Mouse (Mus musculus) MEL (cell line): ENCODE data around the gene Tab1. TPM values are rescaled to one million over a fixed set of nuclear protein-coding genes. Genes with fewer than 3 reads are reported as not detected.
A peak's percentile ranks its signal among the peaks of the same experiment; 100 is the strongest.

Experiments used
- DNase-seq: peaks from one replicate; pipeline ENCODE4 v3.0.0; 2011; ENCODE audit warnings: low read depth, low spot score
- H3K27ac ChIP-seq: 2 replicates; pipeline ENCODE4 v1.5.1; 2012; ENCODE audit warnings: low read depth, mild to moderate bottlenecking, control low read depth, low read length, moderate library complexity; ENCODE audit not compliant: control insufficient read depth
- H3K27me3 ChIP-seq, 2 experiments: fragments of 150-350 bp in 1 of 2; sonication (generic) in 1 of 2; 2 replicates each; pipeline ENCODE4 v1.6.1; 2012; ENCODE audit warnings: low read length in 2 of 2, mild to moderate bottlenecking in 2 of 2, improper control_type of control experiment in 1 of 2, moderate library complexity in 1 of 2; ENCODE audit not compliant: insufficient read depth in 2 of 2, control insufficient read depth in 1 of 2
- H3K36me3 ChIP-seq, 2 experiments: 2 replicates each; pipeline ENCODE4 v1.6.1; 2012 to 2014; ENCODE audit warnings: low read length in 2 of 2, improper control_type of control experiment in 1 of 2, inconsistent platforms in 1 of 2, mild to moderate bottlenecking in 1 of 2; ENCODE audit not compliant: insufficient read depth in 2 of 2, control insufficient read depth in 1 of 2
- H3K4me1 ChIP-seq, 2 experiments: fragments of 150-350 bp in 1 of 2; sonication (generic) in 1 of 2; 2 replicates each; pipeline ENCODE4 v1.6.1; 2012; ENCODE audit warnings: low read length in 2 of 2, improper control_type of control experiment in 1 of 2, mild to moderate bottlenecking in 1 of 2; ENCODE audit not compliant: insufficient read depth in 2 of 2, control insufficient read depth in 1 of 2
- H3K4me3 ChIP-seq, 2 experiments: fragments of 150-350 bp in 1 of 2; sonication (generic) in 1 of 2; 2 replicates each; pipeline ENCODE4 v1.5.1; 2012; ENCODE audit warnings: low read depth in 2 of 2, low read length in 2 of 2, mild to moderate bottlenecking in 2 of 2, moderate library complexity in 2 of 2, control low read depth in 1 of 2, improper control_type of control experiment in 1 of 2; ENCODE audit not compliant: control insufficient read depth in 1 of 2, insufficient read depth in 1 of 2
- H3K79me2 ChIP-seq: 2 replicates; pipeline ENCODE4 v1.6.1; 2012; ENCODE audit warnings: mild to moderate bottlenecking, low read length, moderate library complexity; ENCODE audit not compliant: control insufficient read depth, poor library complexity, insufficient read depth
- H3K9ac ChIP-seq: 2 replicates; pipeline ENCODE4 v1.6.1; 2012; ENCODE audit warnings: low read depth, mild to moderate bottlenecking, control low read depth, low read length, moderate library complexity; ENCODE audit not compliant: control insufficient read depth, poor library complexity, severe bottlenecking
- H3K9me3 ChIP-seq: fragments of 150-350 bp; sonication (generic); replicated peaks from 2 replicates; pipeline ENCODE4 v1.6.1; 2012; ENCODE audit warnings: mild to moderate bottlenecking, low read length, improper control_type of control experiment, moderate library complexity; ENCODE audit not compliant: insufficient read depth
- BHLHE40 ChIP-seq: IDR thresholded peaks from 2 replicates; pipeline ENCODE4 v1.6.1; 2012; ENCODE audit warnings: low read depth, mild to moderate bottlenecking, inconsistent platforms, low read length, improper control_type of control experiment, borderline replicate concordance
- CHD1 ChIP-seq: IDR thresholded peaks from 2 replicates; pipeline ENCODE4 v1.6.1; 2012; ENCODE audit warnings: low read depth, mild to moderate bottlenecking, inconsistent platforms, low read length, improper control_type of control experiment
- E2F4 ChIP-seq: IDR thresholded peaks from 2 replicates; pipeline ENCODE4 v1.6.1; 2011; ENCODE audit warnings: low read depth, low read length, improper control_type of control experiment, borderline replicate concordance
- ELF1 ChIP-seq: IDR thresholded peaks from 2 replicates; pipeline ENCODE4 v1.6.1; 2014; ENCODE audit warnings: low read depth, mild to moderate bottlenecking, inconsistent platforms, low read length, improper control_type of control experiment, moderate library complexity
- EP300 ChIP-seq, 2 experiments: IDR thresholded peaks; 2 replicates each; pipeline ENCODE4 v1.6.1; 2011; ENCODE audit warnings: improper control_type of control experiment in 2 of 2, low read length in 2 of 2, low read depth in 1 of 2, mild to moderate bottlenecking in 1 of 2
- GABPA ChIP-seq: IDR thresholded peaks from 2 replicates; pipeline ENCODE4 v1.6.1; 2012; ENCODE audit warnings: low read depth, mild to moderate bottlenecking, inconsistent platforms, low read length, improper control_type of control experiment, moderate library complexity
- HCFC1 ChIP-seq: IDR thresholded peaks from 2 replicates; pipeline ENCODE4 v1.6.1; 2012; ENCODE audit warnings: low read depth, mild to moderate bottlenecking, inconsistent platforms, low read length, improper control_type of control experiment, moderate library complexity
- JUND ChIP-seq: IDR thresholded peaks from 2 replicates; pipeline ENCODE4 v1.6.1; 2011; ENCODE audit warnings: low read depth, mild to moderate bottlenecking, improper control_type of control experiment, low read length
- MAFK ChIP-seq: IDR thresholded peaks from 2 replicates; pipeline ENCODE4 v1.6.1; 2011; ENCODE audit warnings: low read depth, mild to moderate bottlenecking, low read length, improper control_type of control experiment, borderline replicate concordance
- MXI1 ChIP-seq: IDR thresholded peaks from 2 replicates; pipeline ENCODE4 v1.6.1; 2011; ENCODE audit warnings: mild to moderate bottlenecking, low read depth, low read length, improper control_type of control experiment
- MYC ChIP-seq: IDR thresholded peaks from 2 replicates; pipeline ENCODE4 v1.6.1; 2011; ENCODE audit warnings: low read depth, mild to moderate bottlenecking, low read length, improper control_type of control experiment, moderate library complexity
- NELFE ChIP-seq: IDR thresholded peaks from 2 replicates; pipeline ENCODE4 v1.6.1; 2011; ENCODE audit warnings: low read depth, low read length, improper control_type of control experiment
- NRF1 ChIP-seq: IDR thresholded peaks from 2 replicates; pipeline ENCODE4 v1.6.1; 2014; ENCODE audit warnings: low read depth, mild to moderate bottlenecking, inconsistent platforms, low read length, improper control_type of control experiment, moderate library complexity; ENCODE audit not compliant: poor library complexity, insufficient read depth, severe bottlenecking
- POLR2A ChIP-seq, 2 experiments: IDR thresholded peaks; 2 replicates each; pipeline ENCODE4 v1.6.1; 2011 to 2012; ENCODE audit warnings: low read length in 2 of 2, mild to moderate bottlenecking in 2 of 2, control low read depth in 1 of 2, improper control_type of control experiment in 1 of 2, low read depth in 1 of 2, moderate library complexity in 1 of 2; ENCODE audit not compliant: control insufficient read depth in 1 of 2, insufficient read depth in 1 of 2, poor library complexity in 1 of 2
- POLR2AphosphoS5 ChIP-seq: IDR thresholded peaks from 2 replicates; pipeline ENCODE4 v1.6.1; 2012; ENCODE audit warnings: low read depth, borderline replicate concordance, mild to moderate bottlenecking, inconsistent platforms, low read length, moderate library complexity, mixed read lengths
- RCOR1 ChIP-seq: IDR thresholded peaks from 2 replicates; pipeline ENCODE4 v1.6.1; 2012; ENCODE audit warnings: low read depth, mild to moderate bottlenecking, inconsistent platforms, low read length, improper control_type of control experiment
- SMC3 ChIP-seq: IDR thresholded peaks from 2 replicates; pipeline ENCODE4 v1.6.1; 2011; ENCODE audit warnings: low read depth, low read length, improper control_type of control experiment
- TAL1 ChIP-seq: IDR thresholded peaks from 2 replicates; pipeline ENCODE4 v1.6.1; 2012; ENCODE audit warnings: mild to moderate bottlenecking, inconsistent platforms, low read length, moderate library complexity, mixed read lengths
- TCF12 ChIP-seq: IDR thresholded peaks from 2 replicates; pipeline ENCODE4 v1.6.1; 2014; ENCODE audit warnings: low read depth, mild to moderate bottlenecking, inconsistent platforms, low read length, improper control_type of control experiment, moderate library complexity
- UBTF ChIP-seq: IDR thresholded peaks from 2 replicates; pipeline ENCODE4 v1.6.1; 2012; ENCODE audit warnings: low read depth, mild to moderate bottlenecking, inconsistent platforms, low read length, improper control_type of control experiment, moderate library complexity, borderline replicate concordance; ENCODE audit not compliant: insufficient read depth
- USF2 ChIP-seq, 2 experiments: IDR thresholded peaks; 2 replicates each; pipeline ENCODE4 v1.6.1; 2011 to 2012; ENCODE audit warnings: improper control_type of control experiment in 2 of 2, low read length in 2 of 2, borderline replicate concordance in 1 of 2, inconsistent platforms in 1 of 2, low read depth in 1 of 2, mild to moderate bottlenecking in 1 of 2; ENCODE audit not compliant: insufficient read depth in 1 of 2
- ZC3H11A ChIP-seq: IDR thresholded peaks from 2 replicates; pipeline ENCODE4 v1.6.1; 2012; ENCODE audit warnings: low read depth, mild to moderate bottlenecking, inconsistent platforms, low read length, improper control_type of control experiment
- ZNF384 ChIP-seq: IDR thresholded peaks from 2 replicates; pipeline ENCODE4 v1.6.1; 2012; ENCODE audit warnings: low read depth, mild to moderate bottlenecking, inconsistent platforms, low read length, improper control_type of control experiment
- polyA plus RNA-seq, 2 experiments: library from polyadenylated mRNA; stranded (reverse) in 1 of 2; unstranded in 1 of 2; fragments of >175 nt in 1 of 2; fragments of >200 nt in 1 of 2; gene quantifications; 2 replicates each; pipeline versions ENCODE4 v1.2.1 to v1.2.4; 2012; ENCODE audit warnings: low replicate concordance in 2 of 2, low read depth in 1 of 2; ENCODE audit not compliant: insufficient read length in 2 of 2, insufficient read depth in 1 of 2, missing spikeins in 1 of 2
- total RNA-seq: library from RNA; depleted of rRNA; stranded (reverse); fragments of 300-350 nt; gene quantifications from 2 replicates; pipeline ENCODE4 v1.2.3, GENCODE M21; 2012

Tab1 gene
- total and polyA plus RNA-seq, 3 experiments = 23.3 to 31.1 TPM; not detected in 1

DNA sequence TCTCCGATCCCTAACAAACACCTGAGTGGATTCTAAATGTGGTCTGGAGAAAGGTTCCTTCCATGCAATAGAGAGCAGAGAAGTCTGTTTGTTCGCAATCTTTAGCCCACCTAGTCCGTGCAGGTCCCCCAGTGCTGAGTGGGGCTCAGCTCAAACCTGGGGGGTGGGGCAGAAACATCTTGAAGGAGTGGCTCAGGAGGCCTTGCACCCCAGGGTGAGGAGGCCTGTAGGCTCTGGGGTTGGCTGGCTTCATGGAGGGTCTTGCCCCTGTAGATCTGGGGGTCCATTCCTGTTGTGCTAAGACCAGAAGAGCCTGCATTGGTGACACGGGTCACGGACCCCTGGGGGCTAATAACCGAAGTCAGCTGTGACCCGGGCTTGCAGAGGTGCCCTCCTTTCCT, 40.9 kb upstream of the Tab1 start:
- H3K4me3 ChIP-seq = peak overlapping the region; percentile 89 to 91
- H3K79me2 ChIP-seq = peaks cover 34% of the 10 kb centered on the region
- TF ChIP-seq ELF1 = no peak
- TF ChIP-seq ZNF384 = no peak
- no peak for TF ChIP-seq POLR2AphosphoS5
- no peak for TF ChIP-seq CHD1
- TF ChIP-seq TAL1 = no peak
- no peak for TF ChIP-seq JUND
- TF ChIP-seq UBTF = no peak
- TF ChIP-seq GABPA = no peak
- no peak for TF ChIP-seq SMC3
- no peak for TF ChIP-seq MYC
- no peaks in the 10 kb centered on the region for H3K9me3 ChIP-seq
- no peaks in the 10 kb centered on the region for H3K27me3 ChIP-seq
- H3K4me1 ChIP-seq = peaks cover 21 to 40% of the 10 kb centered on the region in 2 experiments
- DNase-seq = no peak
- no peak overlapping the region for H3K27ac ChIP-seq
- peaks cover 0 to 30% of the 10 kb centered on the region in 2 experiments; a peak in 2 of 4 replicates for H3K36me3 ChIP-seq
- H3K9ac ChIP-seq = peak overlapping the region; percentile 99

DNA sequence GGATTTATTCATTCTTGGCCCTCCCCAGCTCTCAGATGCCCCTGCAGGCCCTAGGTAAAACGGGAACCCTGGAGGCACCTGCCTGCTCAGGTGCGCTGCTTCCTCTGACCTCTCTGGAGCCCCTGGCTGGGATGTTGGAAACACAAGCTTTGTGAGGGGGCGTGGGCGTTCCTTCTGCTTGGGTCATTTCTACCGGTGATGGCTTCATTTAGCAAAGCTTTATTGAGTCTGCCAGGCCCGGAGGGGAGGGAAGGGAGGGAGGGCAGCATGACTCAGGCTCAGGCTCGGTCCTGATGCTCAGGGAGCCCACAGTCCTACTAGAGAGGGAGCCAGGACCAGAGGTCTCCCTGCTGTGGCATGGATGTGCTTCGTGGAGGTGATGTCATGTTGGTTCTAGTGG, 40.3 kb upstream of the Tab1 start:
- Histone ChIP-seq H3K27me3 (no peaks in the 10 kb centered on the region), H3K9ac (no peak overlapping the region), H3K79me2 (peaks cover 35% of the 10 kb centered on the region), H3K27ac (no peak overlapping the region), H3K4me3 (no peak overlapping the region), H3K9me3 (no peaks in the 10 kb centered on the region), H3K4me1 (peaks cover 21 to 42% of the 10 kb centered on the region in 2 experiments), H3K36me3 (peaks cover 0 to 30% of the 10 kb centered on the region in 2 experiments; a peak in 2 of 4 replicates)
- TF ChIP-seq ZC3H11A = no peak
- TF ChIP-seq RCOR1 = no peak
- no peak for TF ChIP-seq POLR2A (IDR thresholded peaks at IDR 0.05; ENCODE audit: control insufficient read depth in 1 of 2, insufficient read depth in 1 of 2, low read depth in 1 of 2, low read length in 2 of 2, poor library complexity in 1 of 2)
- no peak for TF ChIP-seq POLR2AphosphoS5
- TF ChIP-seq TCF12 = no peak
- no peak for TF ChIP-seq NRF1
- TF ChIP-seq USF2 (IDR thresholded peaks at IDR 0.05; ENCODE audit: borderline replicate concordance in 1 of 2, insufficient read depth in 1 of 2, low read depth in 1 of 2, low read length in 2 of 2) = no peak
- no peak for TF ChIP-seq ELF1
- no peak for TF ChIP-seq BHLHE40
- TF ChIP-seq E2F4 = no peak
- no peak for TF ChIP-seq MYC
- TF ChIP-seq JUND = no peak
- no peak for TF ChIP-seq NELFE
- no peak for TF ChIP-seq HCFC1
- no peak for TF ChIP-seq EP300 (IDR thresholded peaks at IDR 0.05; ENCODE audit: low read depth in 1 of 2, low read length in 2 of 2)
- no peak for TF ChIP-seq MAFK
- TF ChIP-seq MXI1 = no peak
- no peak for DNase-seq
